Mouse (Mus musculus) embryo, embryonic 11 days (tissue): ENCODE measurements around the gene Macf1.
"Not testable (repeated sequence)": the region's sequence is repeated elsewhere in the genome, so short reads cannot be mapped to it uniquely, and the experiment has no call there.

ENCODE experiments used
- DNase-seq: peaks from one replicate; pipeline ENCODE4 v3.0.0-alpha.2; 2015

Macf1 gene

DNA sequence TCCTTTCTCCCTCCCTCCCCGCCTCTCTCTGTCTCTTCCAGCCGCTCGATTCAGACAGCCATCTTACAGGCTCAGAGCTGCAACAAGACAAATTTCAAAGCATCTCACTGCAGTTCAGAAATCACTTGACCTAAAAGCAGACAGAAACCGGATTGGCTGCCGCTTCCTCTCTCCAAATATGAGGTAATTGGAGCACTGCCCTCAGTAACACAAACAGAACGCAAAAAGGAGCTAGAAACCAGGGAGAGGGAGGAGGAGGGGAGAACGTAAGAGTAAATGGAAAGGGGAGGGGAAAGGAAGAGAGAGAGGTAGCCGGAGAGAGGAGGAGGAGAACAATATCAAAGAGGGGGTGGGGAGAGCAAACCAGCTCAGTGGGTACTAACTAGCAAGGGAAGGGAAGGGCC lies 156.6 kb downstream of the Macf1 start:
- DNase-seq = peak; percentile 58

DNA sequence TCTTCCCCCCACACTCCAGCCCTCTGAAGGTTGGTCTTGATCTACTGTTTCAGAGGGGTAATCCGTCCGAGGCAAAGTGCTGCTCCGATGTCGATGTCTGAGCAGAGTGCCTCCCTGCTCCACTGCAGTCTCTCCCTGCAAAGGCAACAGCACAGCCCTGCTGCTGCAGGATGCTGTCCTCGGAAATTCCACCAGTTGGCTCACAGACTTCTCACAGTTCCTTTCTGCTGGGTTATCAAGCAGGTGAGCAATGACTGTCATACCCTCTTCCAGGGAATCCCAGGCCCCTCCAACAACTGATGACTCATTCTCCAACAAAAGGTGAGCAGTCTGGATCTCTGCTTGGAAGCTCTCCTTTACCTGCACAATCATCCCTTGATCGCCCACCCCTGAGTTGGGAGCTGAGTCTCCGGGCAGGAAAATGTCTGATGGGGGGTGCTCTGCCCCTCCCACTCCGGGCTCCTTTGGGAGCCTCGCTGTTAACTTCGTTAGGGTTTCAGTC lies 157.3 kb downstream of the Macf1 start:
- DNase-seq = no peak

DNA sequence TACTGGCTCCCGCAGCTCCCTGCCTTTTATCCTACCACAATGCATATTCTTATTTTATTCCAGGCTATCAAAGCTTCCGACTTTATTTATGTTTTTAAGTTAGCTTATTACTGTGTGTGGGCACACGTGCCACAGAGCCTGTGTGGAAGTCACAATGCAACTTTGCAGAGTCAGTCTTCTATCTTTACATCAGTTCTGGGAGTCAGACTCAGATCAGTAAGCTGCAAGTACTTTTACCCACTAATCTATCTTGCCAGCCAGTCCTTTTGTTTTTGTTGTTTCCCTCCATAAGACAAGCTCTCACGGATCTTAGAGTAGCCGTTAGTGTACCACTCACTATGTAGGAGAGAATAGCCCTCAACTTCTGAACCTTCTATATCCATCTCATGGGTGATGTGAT lies 159.4 kb downstream of the Macf1 start:
- DNase-seq = no peak

DNA sequence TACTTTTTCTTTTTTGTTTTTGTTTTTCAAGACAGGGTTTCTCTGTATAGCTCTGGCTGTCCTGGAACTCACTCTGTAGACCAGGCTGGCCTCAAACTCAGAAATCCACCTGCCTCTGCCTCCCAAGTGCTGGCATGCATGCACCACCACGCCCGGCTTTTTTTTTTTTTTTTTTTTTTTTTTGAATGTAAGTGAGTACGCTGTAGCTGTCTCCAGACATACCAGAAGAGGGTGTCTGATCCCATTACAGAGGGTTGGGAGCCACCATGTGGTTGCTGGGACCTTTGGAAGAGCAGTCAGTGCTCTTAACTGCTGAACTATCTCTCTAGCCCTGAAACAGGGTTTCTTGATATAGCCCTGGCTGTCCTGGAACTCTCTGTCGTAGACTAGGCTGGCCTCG lies 164.0 kb downstream of the Macf1 start:
- not testable (repeated sequence) for DNase-seq

DNA sequence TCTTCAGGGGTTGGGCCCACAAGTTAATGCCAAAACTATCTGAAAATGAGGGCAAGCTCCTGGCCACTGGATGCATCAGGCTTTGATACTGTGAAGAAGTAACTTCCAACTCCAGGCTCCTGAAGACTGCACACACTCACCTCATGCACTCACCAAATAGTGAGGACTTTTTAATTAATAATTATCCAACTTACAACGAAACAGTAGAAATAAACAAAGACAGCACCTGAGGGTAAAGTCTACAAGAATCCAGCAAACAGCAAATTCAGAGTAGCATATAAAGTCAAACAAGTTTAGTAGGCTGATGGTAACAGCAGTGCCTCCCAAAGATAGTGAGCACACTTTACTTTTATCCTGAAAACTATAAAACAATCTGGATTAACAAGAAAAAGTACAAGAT lies 168.5 kb downstream of the Macf1 start:
- no peak for DNase-seq

DNA sequence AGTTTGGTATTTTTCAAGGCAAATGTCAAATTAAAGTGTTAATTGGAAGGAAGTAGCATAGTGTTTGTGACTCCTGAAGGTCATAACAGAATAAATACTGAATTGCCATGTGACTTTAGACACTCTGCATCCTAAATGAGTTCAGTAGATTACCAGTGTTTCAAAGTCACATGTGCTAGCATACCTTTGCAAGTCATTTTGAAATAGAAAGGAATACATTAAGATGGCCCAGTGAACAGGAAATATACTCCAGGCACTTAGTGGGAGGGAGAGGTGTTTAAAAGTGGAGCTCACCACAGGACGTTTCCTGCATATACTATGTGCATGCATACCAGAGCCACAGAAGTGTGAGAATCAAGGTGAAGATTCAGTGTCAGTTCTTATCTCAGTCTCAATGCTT lies 174.0 kb downstream of the Macf1 start:
- no peak for DNase-seq

DNA sequence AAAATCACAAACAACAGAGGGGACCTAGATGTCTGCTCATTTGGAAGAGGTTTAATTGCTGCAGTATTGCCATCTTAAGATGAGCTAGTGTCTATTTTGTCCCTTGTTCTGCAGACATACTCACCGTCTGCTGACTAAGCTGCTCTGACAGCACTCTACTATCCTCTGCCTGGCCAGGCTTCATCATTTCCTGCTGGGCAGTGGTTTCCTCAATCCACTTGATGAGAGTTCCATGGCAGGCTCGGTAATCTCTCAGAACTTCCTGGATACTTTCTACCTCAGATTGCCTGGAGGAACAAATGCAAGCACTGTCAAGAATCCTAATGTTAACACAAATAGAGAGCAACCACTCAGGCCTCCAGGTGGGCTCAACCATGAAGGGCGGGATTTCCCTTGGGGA lies 195.1 kb downstream of the Macf1 start:
- no peak for DNase-seq

DNA sequence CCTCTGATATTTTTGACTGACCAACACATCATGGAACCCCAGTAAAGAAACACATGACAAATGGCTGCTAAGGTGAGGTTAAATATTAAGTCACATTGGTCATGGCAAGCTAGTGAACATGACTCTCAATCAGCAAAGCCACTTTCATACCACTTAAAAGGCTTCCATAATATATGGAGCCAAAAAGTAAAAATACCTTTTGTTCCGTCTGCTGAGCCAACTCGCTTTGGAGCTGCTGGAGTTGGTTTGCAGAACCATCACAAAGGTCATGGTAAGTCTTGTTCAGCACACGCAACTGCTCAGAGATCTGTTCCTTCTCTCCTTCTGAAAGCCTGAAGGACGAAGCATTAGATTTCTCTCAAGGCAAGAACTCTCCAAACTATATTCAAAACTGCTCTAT lies 204.2 kb downstream of the Macf1 start:
- no peak for DNase-seq

DNA sequence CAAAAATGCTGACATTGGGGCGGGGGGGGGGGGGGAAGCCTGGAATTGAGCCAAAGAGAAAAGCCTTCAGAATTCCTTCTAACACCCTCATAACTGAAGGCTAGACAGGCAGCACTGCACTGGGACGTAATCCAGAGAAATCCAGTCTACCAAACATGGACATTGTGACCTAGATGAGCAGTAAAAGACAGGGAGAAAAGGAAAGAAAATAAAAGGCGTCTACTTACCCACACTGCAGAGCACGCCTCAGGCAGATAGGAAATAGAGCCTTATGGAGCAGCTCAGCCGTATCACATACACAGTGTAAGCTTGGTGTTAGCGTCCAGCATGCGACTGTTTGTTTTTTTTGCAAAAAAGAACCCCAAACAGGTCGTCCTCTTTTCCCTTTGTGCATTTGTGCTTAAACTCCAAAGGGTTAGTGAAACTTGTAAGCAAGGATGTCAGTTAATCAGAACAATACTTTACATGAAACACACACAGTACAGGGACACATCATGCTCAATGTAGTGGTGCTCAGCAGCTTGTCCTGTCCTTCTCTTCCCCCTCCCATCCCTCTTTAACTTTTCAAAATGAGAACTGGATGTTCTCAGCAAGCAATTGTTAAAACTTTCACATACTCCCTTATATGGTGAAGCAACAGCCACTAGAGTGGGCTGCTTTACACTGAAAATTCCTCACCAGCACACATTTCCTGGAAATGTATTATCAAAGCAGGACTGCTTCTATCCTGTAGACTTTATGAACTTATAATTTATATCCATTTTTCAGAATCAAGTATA lies 205.3 kb downstream of the Macf1 start:
- DNase-seq = no peak

DNA sequence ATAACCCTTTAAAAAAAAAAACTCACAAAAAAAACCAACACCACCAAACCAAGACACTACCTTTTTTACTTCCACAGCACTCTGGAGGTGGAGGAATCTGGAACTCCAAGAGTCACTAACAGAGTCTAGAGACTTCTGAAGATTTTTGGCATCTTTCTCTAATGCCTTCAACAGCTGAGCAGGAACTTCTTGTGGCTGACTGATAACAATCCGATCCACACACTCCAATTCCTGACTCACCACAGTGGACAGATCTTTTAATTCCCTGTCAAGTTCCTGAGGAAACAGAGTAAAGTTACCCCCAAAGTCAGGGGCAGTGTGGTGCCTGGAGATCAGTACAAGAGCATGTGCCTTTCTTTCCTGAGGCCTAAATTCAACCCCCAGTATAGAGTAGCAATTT lies 218.4 kb downstream of the Macf1 start:
- no peak for DNase-seq

DNA sequence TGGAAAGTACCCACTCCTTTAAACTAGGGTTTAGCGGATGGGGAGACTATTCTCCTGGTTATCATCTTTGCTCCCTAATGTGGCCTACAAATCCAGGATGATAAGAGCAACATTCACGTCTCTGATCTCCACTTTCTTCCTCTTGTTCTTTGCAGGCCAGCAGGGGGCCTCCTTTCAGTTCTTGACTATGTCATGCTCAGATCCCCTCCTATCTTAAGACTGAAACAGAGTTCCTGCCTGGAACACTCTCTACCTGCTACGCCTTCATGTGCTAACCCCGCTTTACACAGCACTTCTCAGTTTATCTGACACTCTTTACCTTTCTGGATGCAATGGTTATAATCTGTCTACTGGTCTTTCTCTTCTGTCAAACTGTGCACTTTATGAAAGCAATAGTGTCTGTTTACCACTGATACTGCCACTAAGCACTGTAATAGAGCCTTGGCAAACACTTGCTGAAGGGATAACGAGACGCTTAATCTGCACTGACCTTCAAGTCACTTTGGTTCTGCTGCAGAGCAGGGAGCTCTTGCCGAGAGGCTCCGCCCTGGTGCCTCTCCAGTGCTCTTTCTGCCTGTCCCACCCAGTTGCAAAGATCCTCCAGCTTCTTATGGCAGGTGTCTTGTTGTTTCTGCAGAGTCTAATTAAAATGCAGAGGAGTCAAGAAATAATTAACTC lies 223.4 kb downstream of the Macf1 start:
- peak; percentile 36 for DNase-seq

DNA sequence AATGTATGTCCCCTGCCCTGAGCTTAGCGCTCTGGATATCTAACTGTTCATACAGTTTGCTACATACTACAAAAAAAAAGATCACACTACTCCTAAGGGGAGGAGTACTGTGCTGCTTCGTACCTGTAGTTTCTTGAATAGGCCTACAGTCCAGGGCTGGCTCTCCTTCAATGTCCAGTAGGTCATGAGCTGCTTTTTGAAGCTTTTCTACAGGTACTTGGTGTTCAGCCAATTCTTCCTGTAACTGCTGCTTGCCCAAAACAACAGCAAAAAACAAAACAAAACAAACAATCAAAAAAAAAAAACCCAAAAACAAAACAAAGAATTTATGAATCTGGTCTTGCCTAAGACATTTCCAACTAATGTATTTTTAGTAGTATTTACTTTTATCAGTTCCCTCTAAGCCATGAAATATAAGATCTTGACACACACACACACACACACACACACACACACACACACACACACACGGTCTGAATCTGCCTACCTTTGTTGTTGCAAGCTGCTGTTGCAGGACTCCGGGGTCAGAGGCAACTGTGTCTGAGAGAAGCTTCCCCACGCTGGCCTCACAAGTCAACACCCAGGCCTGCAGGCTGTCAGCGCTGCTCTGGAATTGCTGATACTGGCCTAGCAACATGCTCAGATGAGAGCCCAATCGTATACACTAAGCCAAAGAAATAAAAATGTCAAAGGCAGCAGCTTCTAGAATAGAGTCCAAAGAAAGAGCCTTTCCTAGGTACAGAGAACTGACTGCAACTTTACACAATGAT lies 229.1 kb downstream of the Macf1 start:
- no peak for DNase-seq

DNA sequence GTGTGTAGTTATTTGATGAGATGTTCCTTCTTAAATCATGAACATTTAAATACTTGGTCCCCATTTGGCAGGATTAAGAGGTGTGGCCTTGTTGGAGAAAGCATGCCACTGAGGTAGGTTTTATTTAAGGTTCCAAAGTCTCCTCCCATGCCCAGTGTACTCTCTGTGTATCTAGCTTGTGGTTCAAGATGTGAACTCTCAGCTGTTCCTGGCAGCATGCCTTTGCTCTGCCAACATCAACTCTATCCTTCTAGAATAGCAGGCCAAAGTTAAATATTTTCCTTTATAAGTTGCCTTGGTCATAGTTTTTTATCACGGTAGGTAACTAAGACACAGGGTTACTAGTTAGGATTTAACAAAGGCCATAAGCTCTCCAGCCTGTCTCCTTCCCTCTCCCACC lies 230.4 kb downstream of the Macf1 start:
- no peak for DNase-seq

DNA sequence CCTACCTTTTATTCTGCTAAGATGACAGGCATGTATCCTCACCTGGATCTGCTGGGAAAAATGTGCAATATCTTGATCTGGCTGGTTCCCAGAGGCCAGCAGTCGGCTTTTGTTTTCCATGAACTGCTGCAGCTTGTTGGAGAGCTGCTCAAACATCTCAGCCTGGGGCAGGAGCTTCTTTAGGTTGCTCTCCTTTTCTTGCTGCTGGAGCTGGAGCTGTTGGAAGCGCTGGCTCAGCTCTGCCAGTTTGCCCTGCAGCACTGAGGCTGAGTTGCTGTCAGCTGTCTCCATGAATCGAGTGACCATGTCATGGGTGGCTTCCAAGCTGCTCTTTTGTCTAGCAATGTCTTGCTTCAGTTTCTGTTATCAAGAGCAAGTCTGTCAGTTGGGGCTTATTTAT lies 232.2 kb downstream of the Macf1 start:
- DNase-seq = no peak

DNA sequence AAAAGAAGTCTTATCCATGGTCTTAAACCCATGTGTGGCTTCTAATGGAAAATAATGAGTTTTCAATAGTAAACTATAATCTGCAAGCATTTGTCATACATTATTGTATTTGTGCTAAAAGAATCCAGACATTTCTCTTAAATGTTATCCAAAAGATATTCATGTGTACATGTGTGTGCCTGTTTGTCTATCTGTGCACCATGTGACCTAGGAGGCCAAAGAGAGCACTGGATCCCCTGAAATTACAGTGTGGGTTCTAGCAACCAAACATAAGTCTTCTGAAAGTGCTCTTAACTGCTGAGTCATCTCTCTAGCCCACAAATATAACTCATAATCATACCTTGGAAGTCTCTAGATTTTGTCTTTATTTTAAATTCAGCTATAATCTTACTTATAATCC lies 234.9 kb downstream of the Macf1 start:
- DNase-seq = no peak

DNA sequence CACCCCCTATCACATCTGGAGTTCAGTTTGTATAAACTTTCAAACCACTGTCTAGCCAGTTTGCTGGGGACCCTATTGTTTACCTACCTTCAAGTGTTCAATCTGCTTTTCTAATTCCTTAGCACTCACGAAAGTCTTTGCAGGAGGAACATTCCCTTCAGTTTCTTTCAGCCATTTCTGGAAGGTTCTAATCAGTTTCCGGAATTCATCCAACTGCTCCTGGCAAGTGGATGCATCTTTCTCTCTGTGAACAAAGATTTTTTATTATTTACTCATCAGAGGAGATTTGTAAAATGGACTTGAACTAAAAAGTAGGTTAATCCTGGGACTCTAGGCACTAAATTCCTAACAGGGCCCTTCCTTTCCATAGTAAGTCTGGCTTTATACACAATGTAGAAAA lies 236.1 kb downstream of the Macf1 start:
- DNase-seq = no peak

DNA sequence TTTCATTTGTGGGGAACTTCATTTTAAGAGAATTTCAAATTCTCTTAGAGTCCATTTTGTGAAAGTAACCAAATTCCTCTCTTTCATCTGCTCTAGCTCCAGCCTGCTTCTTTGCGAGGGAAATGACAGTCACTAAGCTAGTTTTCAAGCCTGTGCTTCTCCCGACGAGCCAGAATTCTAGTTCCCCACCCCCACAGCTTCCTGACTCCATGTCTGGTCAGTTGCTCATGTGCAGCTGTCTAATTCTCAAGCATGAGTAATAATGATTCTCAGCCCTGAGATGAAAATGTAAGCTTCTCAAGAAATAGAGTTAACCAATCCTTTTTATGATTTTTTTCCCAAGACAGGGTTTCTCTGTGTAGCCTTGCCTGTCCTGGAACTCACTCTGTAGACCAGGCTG lies 236.9 kb downstream of the Macf1 start:
- peak; percentile 11 for DNase-seq

DNA sequence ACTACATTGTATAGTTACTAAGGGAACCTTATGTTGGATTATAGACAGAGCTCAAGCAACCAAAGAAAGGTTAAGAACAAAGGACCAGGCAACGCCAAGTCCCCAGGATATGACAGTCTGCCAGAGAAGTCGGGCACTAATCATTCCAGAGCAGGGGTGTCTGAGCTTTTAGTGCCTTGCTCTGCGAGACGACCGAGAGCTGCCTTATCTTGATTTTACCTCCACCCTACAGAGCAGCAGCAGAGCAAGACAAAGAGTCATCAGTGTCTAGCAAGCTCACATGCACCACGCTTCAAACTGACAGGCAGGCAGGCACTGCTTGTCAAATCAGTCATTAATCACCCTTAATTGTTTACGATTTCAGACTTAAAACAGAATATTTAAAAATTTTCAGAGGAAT lies 237.4 kb downstream of the Macf1 start:
- DNase-seq = no peak

DNA sequence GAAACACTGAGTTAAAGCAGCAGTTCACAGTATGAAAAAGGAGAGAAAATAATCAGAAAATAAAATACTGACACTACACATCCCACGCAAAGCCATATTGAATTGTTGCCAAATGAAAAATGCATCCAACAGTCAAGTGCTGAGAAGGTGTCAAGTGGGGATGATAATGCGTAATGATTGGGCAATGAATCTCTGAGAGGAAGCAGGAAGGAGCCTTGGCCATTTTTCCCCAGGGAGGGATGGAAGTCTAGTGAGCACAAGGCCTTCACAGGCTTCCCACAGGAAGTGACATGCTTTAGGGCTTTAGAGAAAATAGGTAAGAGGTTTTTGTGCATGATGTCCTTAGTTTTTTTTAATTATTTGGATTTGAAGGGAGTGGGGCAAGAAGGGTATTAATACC lies 237.9 kb downstream of the Macf1 start:
- not testable (repeated sequence) for DNase-seq

DNA sequence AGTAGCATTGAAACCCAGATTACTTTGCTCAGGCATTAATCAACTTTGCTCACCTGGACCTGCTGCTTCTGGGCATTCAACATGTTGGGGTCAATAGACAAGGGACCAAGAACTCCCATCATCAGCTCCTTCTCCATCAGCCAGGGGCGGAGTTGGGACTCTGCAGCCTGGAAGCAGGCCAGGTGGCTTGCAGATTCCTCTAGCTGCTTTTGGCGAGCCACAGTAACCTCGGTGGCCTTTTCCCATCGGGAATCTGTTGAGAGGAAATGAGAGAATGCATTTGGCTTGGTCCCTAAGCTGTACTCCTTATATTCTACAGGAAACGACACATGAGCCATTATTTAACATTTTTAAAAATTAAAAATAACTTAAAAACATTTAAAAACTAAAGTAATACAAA lies 245.7 kb downstream of the Macf1 start:
- no peak for DNase-seq

DNA sequence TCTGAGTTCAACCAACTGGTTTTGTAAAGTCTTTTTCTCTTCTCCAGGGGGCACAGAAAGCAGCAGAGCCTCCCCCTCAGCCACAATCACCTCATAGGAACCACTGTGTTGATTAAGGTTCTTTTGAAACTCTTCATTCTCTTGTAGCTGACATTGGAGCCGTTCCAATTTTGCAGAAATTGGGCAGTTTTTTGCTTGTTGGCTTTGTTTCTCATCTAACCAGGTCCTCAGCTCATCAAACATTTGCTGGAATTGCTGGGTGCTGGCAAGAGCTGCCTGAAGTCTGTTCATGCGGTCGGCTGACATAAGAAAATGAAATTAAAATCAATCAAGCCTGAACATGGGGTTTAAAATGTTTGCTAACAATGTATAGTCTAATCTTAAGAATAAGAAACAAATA lies 251.0 kb downstream of the Macf1 start:
- DNase-seq = no peak

DNA sequence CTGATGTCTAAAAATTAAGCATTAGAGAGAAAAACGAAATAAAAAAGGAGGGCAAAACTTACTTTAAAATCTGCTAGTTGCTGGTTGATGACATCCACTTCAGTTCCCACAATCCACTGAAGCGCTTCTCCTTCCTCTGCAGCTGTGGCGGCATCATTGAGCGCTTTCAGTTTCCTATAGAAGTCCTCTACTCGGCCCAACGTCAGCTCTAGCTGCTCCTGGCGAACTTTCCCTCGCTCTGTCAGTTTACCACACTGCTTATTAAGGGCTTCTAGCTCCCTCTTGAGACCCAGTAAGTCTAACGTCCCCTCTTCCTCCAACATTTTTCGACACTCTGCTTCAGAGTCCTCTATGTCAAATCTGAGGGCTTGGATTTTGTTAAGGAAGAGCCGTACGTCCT lies 252.2 kb downstream of the Macf1 start:
- DNase-seq = no peak

DNA sequence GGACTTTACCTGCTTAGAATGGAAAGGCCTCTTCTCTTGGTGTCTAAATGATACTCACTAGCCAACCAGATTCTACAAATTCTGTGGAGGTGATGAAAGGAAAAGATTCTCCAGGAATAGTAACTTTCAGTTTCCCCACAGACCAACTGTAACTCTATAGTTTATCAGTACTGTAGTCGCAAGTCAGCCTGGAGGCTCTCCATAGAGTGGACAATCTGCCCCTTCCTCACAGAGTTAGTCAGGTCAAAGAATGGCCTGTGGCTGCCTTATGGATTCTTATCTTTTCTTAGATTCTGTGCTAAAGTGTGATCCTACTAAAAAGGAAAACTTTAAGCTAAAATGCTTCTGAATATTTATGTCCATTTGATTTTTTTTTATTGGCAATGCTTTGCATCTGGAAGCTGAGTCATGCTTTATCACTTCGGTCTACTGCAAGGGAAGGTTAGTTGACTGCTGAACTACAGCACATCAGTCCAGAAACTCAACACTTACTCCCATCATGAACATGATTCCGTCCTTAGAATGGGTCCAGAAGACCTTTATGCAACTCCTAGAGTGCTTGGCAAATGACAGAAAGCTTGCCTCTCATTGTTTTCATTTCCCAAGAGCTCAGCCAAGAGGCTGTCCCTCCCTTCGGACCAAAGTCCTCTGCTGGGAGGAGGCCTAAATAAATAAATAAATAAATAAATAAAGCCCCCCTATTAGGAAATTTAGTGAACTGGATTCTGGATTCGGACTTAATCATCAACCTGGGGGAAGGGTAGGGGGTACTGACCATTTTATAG lies 256.1 kb downstream of the Macf1 start:
- no peak for DNase-seq
